Mouse (Mus musculus): ENCODE measurements around the gene Gm572. TPM values are rescaled to one million over a fixed set of nuclear protein-coding genes. Genes with fewer than 3 reads are reported as not detected.

The Gm572 gene
- polyA plus RNA-seq, 1 experiment from 2014 or later = 0.19 TPM

DNA sequence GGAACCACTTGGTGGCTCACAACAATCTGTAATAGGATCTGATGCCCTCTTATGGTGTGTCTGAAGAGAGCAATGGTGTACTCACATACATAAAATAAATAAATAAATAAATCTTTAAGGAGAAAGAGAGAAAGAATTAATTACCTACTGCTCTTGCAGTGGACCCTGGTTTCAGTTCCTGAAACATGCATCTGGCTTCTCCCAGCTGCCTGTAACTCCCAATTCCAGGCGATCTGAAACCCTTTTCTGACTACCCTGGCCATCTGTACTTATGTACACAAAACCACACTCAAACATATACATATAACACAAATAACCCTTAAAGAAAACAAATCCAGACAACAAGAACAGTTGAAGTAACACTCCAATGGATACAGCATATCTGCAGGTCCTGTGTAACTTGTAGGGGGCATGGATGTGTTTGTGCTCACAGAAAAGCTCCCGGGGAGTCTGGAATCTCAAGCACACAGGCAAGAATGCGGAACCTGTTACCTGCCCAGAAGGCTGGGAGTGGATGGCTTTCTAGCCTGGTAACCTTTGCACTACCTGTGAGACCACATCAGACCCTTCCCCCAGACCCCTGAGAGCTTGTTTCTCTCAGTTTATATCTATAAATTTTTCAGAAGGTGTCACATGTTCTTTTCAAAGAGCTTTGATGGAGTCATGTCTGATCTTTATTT, 11.0 kb upstream of the Gm572 start:
- Histone ChIP-seq H3K36me3 (ENCODE audit: control insufficient read depth, insufficient read depth, low read length) (no peaks in the 10 kb centered on the region), H3K4me1 (ENCODE audit: control insufficient read depth, insufficient read depth, low read length) (no peaks in the 10 kb centered on the region), H3K9me3 (replicated peaks; ENCODE audit: control insufficient read depth, low read length) (no peaks in the 10 kb centered on the region), H3K27ac (ENCODE audit: low read depth, low read length) (no peak overlapping the region), H3K27me3 (ENCODE audit: control insufficient read depth, insufficient read depth, low read length) (no peaks in the 10 kb centered on the region), H3K9ac (ENCODE audit: low read depth, low read length) (no peak overlapping the region), H3K4me3 (ENCODE audit: low read depth, low read length) (no peak overlapping the region), H3K4me2 (no peak overlapping the region)
- 57% methylated on average over 3 of the region's 3 CpGs for WGBS (ENCODE audit: insufficient replicate concordance)
- ATAC-seq (replicated peaks; ENCODE audit: insufficient number of reproducible peaks, low FRiP score, low TSS enrichment) = no peak

GRCm38 (mm10) chr4:148633395-148634061, 9.6 kb upstream of the Gm572 start:
- H3K9me3 ChIP-seq (replicated peaks; ENCODE audit: control insufficient read depth, low read length) = no peaks in the 10 kb centered on the region
- no peak for ATAC-seq (replicated peaks; ENCODE audit: insufficient number of reproducible peaks, low FRiP score, low TSS enrichment)
- no peaks in the 10 kb centered on the region for H3K27me3 ChIP-seq (ENCODE audit: control insufficient read depth, insufficient read depth, low read length)
- 58% methylated on average over 2 of the region's 2 CpGs for WGBS (ENCODE audit: insufficient replicate concordance)
- H3K4me2 ChIP-seq = no peak overlapping the region
- no peak overlapping the region for H3K9ac ChIP-seq (ENCODE audit: low read depth, low read length)
- H3K36me3 ChIP-seq (ENCODE audit: control insufficient read depth, insufficient read depth, low read length) = no peaks in the 10 kb centered on the region
- no peak overlapping the region for H3K4me3 ChIP-seq (ENCODE audit: low read depth, low read length)
- no peaks in the 10 kb centered on the region for H3K4me1 ChIP-seq (ENCODE audit: control insufficient read depth, insufficient read depth, low read length)
- no peak overlapping the region for H3K27ac ChIP-seq (ENCODE audit: low read depth, low read length)

GRCm38 (mm10) chr4:148635309-148635708, 7.8 kb upstream of the Gm572 start:
- Histone ChIP-seq H3K36me3 (ENCODE audit: control insufficient read depth, insufficient read depth, low read length) (no peaks in the 10 kb centered on the region), H3K27me3 (ENCODE audit: control insufficient read depth, insufficient read depth, low read length) (no peaks in the 10 kb centered on the region), H3K27ac (ENCODE audit: low read depth, low read length) (no peak overlapping the region), H3K9me3 (replicated peaks; ENCODE audit: control insufficient read depth, low read length) (no peaks in the 10 kb centered on the region), H3K4me3 (ENCODE audit: low read depth, low read length) (no peak overlapping the region), H3K4me1 (ENCODE audit: control insufficient read depth, insufficient read depth, low read length) (no peaks in the 10 kb centered on the region), H3K9ac (ENCODE audit: low read depth, low read length) (no peak overlapping the region), H3K4me2 (no peak overlapping the region)
- WGBS (ENCODE audit: insufficient replicate concordance) = 81% methylated on average over 2 of the region's 2 CpGs
- ATAC-seq (replicated peaks; ENCODE audit: insufficient number of reproducible peaks, low FRiP score, low TSS enrichment) = no peak

GRCm38 (mm10) chr4:148638302-148638701, 4.8 kb upstream of the Gm572 start:
- ATAC-seq (replicated peaks; ENCODE audit: insufficient number of reproducible peaks, low FRiP score, low TSS enrichment) = no peak
- no peak overlapping the region for H3K9ac ChIP-seq (ENCODE audit: low read depth, low read length)
- H3K27ac ChIP-seq (ENCODE audit: low read depth, low read length) = no peak overlapping the region
- no peak overlapping the region for H3K4me2 ChIP-seq
- H3K9me3 ChIP-seq (replicated peaks; ENCODE audit: control insufficient read depth, low read length) = no peaks in the 10 kb centered on the region
- H3K27me3 ChIP-seq (ENCODE audit: control insufficient read depth, insufficient read depth, low read length) = no peaks in the 10 kb centered on the region
- H3K4me3 ChIP-seq (ENCODE audit: low read depth, low read length) = no peak overlapping the region
- H3K4me1 ChIP-seq (ENCODE audit: control insufficient read depth, insufficient read depth, low read length) = no peaks in the 10 kb centered on the region
- WGBS (ENCODE audit: insufficient replicate concordance) = 50% methylated on average over 9 of the region's 9 CpGs
- no peaks in the 10 kb centered on the region for H3K36me3 ChIP-seq (ENCODE audit: control insufficient read depth, insufficient read depth, low read length)

GRCm38 (mm10) chr4:148639455-148639854, 3.7 kb upstream of the Gm572 start:
- Histone ChIP-seq H3K4me1 (ENCODE audit: control insufficient read depth, insufficient read depth, low read length) (no peaks in the 10 kb centered on the region), H3K27me3 (ENCODE audit: control insufficient read depth, insufficient read depth, low read length) (no peaks in the 10 kb centered on the region), H3K4me3 (ENCODE audit: low read depth, low read length) (no peak overlapping the region), H3K36me3 (ENCODE audit: control insufficient read depth, insufficient read depth, low read length) (no peaks in the 10 kb centered on the region), H3K9me3 (replicated peaks; ENCODE audit: control insufficient read depth, low read length) (no peaks in the 10 kb centered on the region), H3K9ac (ENCODE audit: low read depth, low read length) (no peak overlapping the region), H3K4me2 (no peak overlapping the region), H3K27ac (ENCODE audit: low read depth, low read length) (no peak overlapping the region)
- ATAC-seq (replicated peaks; ENCODE audit: insufficient number of reproducible peaks, low FRiP score, low TSS enrichment) = no peak
- 73% methylated on average over 2 of the region's 2 CpGs for WGBS (ENCODE audit: insufficient replicate concordance)

DNA sequence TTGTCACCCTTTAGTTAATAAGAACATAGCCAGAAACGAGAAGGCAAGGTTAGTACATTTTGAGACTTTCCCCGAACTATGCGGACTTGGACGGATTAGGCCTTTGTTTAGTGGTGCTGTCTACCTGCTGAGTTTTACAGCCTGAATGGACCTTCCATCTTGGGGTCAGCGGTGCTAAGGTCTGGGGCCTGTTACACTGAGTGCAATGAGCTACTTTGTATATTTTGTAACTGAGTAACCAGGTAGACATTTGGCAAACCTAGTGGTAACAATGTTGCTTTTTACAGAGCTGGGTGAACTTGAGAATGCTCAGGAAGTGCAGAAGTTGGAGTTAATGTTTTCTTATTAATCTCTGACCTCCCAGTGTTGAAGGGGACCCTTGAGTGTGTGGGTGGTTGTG, 2.0 kb upstream of the Gm572 start:
- no peaks in the 10 kb centered on the region for H3K36me3 ChIP-seq (ENCODE audit: control insufficient read depth, insufficient read depth, low read length)
- H3K27me3 ChIP-seq (ENCODE audit: control insufficient read depth, insufficient read depth, low read length) = no peaks in the 10 kb centered on the region
- no peak overlapping the region for H3K4me3 ChIP-seq (ENCODE audit: low read depth, low read length)
- WGBS (ENCODE audit: insufficient replicate concordance) = 74% methylated on average over 5 of the region's 5 CpGs
- no peak overlapping the region for H3K27ac ChIP-seq (ENCODE audit: low read depth, low read length)
- no peaks in the 10 kb centered on the region for H3K4me1 ChIP-seq (ENCODE audit: control insufficient read depth, insufficient read depth, low read length)
- no peak overlapping the region for H3K4me2 ChIP-seq
- ATAC-seq (replicated peaks; ENCODE audit: insufficient number of reproducible peaks, low FRiP score, low TSS enrichment) = no peak
- H3K9me3 ChIP-seq (replicated peaks; ENCODE audit: control insufficient read depth, low read length) = no peaks in the 10 kb centered on the region
- no peak overlapping the region for H3K9ac ChIP-seq (ENCODE audit: low read depth, low read length)

- H3K27ac ChIP-seq (ENCODE audit: low read depth, low read length) = no peak overlapping the region
- ATAC-seq (replicated peaks; ENCODE audit: insufficient number of reproducible peaks, low FRiP score, low TSS enrichment) = no peak
These were observed 1.0 kb downstream of the Gm572 start for GRCm38 (mm10) chr4:148644157-148644511.

GRCm38 (mm10) chr4:148644926-148645325, 1.8 kb downstream of the Gm572 start:
- Histone ChIP-seq H3K27ac (ENCODE audit: low read depth, low read length) (no peak overlapping the region), H3K4me2 (no peak overlapping the region), H3K36me3 (ENCODE audit: control insufficient read depth, insufficient read depth, low read length) (no peaks in the 10 kb centered on the region), H3K9me3 (replicated peaks; ENCODE audit: control insufficient read depth, low read length) (no peaks in the 10 kb centered on the region), H3K9ac (ENCODE audit: low read depth, low read length) (no peak overlapping the region), H3K4me1 (ENCODE audit: control insufficient read depth, insufficient read depth, low read length) (no peaks in the 10 kb centered on the region), H3K27me3 (ENCODE audit: control insufficient read depth, insufficient read depth, low read length) (no peaks in the 10 kb centered on the region), H3K4me3 (ENCODE audit: low read depth, low read length) (no peak overlapping the region)
- 79% methylated on average over 6 of the region's 6 CpGs for WGBS (ENCODE audit: insufficient replicate concordance)
- no peak for ATAC-seq (replicated peaks; ENCODE audit: insufficient number of reproducible peaks, low FRiP score, low TSS enrichment)

More at GRCm38 (mm10) chr4:148644157-148644511, 1.0 kb downstream of the Gm572 start:
- Histone ChIP-seq H3K9me3 (replicated peaks; ENCODE audit: control insufficient read depth, low read length) (no peaks in the 10 kb centered on the region), H3K4me1 (ENCODE audit: control insufficient read depth, insufficient read depth, low read length) (no peaks in the 10 kb centered on the region), H3K36me3 (ENCODE audit: control insufficient read depth, insufficient read depth, low read length) (no peaks in the 10 kb centered on the region), H3K27me3 (ENCODE audit: control insufficient read depth, insufficient read depth, low read length) (no peaks in the 10 kb centered on the region), H3K4me2 (peak overlapping the region; percentile 56), H3K4me3 (ENCODE audit: low read depth, low read length) (peak overlapping the region; percentile 20; the same call in 1 of the 2 replicates), H3K9ac (ENCODE audit: low read depth, low read length) (no peak overlapping the region)
- WGBS (ENCODE audit: insufficient replicate concordance) = 2% methylated on average over 9 of the region's 9 CpGs

DNA sequence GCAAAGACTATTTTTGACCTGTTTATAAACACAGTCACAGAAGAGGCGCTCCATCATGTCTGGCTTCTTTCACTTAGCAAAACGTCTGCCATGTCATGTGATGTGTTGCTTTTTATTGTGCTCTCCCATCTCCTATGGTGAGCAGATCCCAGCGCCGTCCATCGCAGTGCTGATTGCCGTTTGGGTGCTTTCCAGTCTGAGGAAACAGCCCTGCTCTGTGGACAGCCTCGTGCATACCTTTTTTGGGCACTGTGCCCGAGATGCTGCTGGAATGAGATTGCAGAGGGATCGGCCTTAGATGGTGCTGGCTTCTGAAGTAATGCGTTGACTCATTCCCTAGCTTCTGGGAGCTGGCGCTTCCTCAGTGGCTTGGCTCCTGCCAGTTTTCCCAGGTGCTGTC, 3.5 kb downstream of the Gm572 start:
- H3K4me2 ChIP-seq = peak overlapping the region; percentile 47
- H3K4me1 ChIP-seq (ENCODE audit: control insufficient read depth, insufficient read depth, low read length) = no peaks in the 10 kb centered on the region
- no peaks in the 10 kb centered on the region for H3K27me3 ChIP-seq (ENCODE audit: control insufficient read depth, insufficient read depth, low read length)
- H3K27ac ChIP-seq (ENCODE audit: low read depth, low read length) = peak overlapping the region; percentile 66
- H3K36me3 ChIP-seq (ENCODE audit: control insufficient read depth, insufficient read depth, low read length) = no peaks in the 10 kb centered on the region
- H3K9me3 ChIP-seq (replicated peaks; ENCODE audit: control insufficient read depth, low read length) = no peaks in the 10 kb centered on the region
- WGBS (ENCODE audit: insufficient replicate concordance) = 26% methylated on average over 11 of the region's 11 CpGs
- H3K4me3 ChIP-seq (ENCODE audit: low read depth, low read length) = peak overlapping the region; percentile 18
- H3K9ac ChIP-seq (ENCODE audit: low read depth, low read length) = peak overlapping the region; percentile 34; the same call in 1 of the 2 replicates
- peak; percentile 68; the same call in 1 of the 2 replicates for ATAC-seq (replicated peaks; ENCODE audit: insufficient number of reproducible peaks, low FRiP score, low TSS enrichment)
